Mouse (Mus musculus) heart, embryonic 13.5 days (tissue): ENCODE results near the gene Hykk. TPM values are rescaled to one million over a fixed set of nuclear protein-coding genes. Genes with fewer than 3 reads are reported as not detected.

Experiments
- ATAC-seq: fragments of 200-750 bp; cut with Nextera tagmentation; 2 replicates; pipeline ENCODE4 v1.8.0; 2017; ENCODE audit warnings: moderate TSS enrichment; ENCODE audit not compliant: insufficient number of reproducible peaks, low FRiP score, low TSS enrichment; ENCODE audit errors: extremely low read depth
- H3K27ac ChIP-seq: fragments of 300-500 bp; sonication (generic); replicated peaks from 2 replicates; pipeline ENCODE4 v1.5.1; 2015; ENCODE audit warnings: moderate library complexity, mild to moderate bottlenecking, inconsistent platforms
- H3K27me3 ChIP-seq: fragments of 300-500 bp; sonication (generic); replicated peaks from 2 replicates; pipeline ENCODE4 v1.6.1; 2015; ENCODE audit warnings: mild to moderate bottlenecking, inconsistent platforms
- H3K36me3 ChIP-seq: fragments of 300-500 bp; sonication (generic); 2 replicates; pipeline ENCODE4 v1.6.1; 2015; ENCODE audit warnings: mild to moderate bottlenecking, inconsistent platforms
- H3K4me1 ChIP-seq: fragments of 300-500 bp; sonication (generic); 2 replicates; pipeline ENCODE4 v1.6.1; 2015; ENCODE audit warnings: inconsistent platforms
- H3K4me2 ChIP-seq: fragments of 300-500 bp; sonication (generic); 2 replicates; pipeline ENCODE4 v1.6.1; 2015; ENCODE audit warnings: inconsistent platforms, mild to moderate bottlenecking, moderate library complexity
- H3K4me3 ChIP-seq: fragments of 300-500 bp; sonication (generic); 2 replicates; pipeline ENCODE4 v1.5.1; 2015; ENCODE audit warnings: moderate library complexity, mild to moderate bottlenecking, inconsistent platforms
- H3K9ac ChIP-seq: fragments of 300-500 bp; sonication (generic); 2 replicates; pipeline ENCODE4 v1.6.1; 2015; ENCODE audit warnings: inconsistent platforms, mild to moderate bottlenecking, moderate library complexity
- H3K9me3 ChIP-seq: fragments of 300-500 bp; sonication (generic); 2 replicates; pipeline ENCODE4 v1.6.1; 2016; ENCODE audit warnings: inconsistent platforms
- WGBS: fragments of 180-500 bp; shearing (Covaris S2); methylation state at CpG from one replicate; pipeline ENCODE4 v1.1.7; 2015; ENCODE audit warnings: mixed read lengths; 5-methylcytosine and 5-hydroxymethylcytosine counted together
- polyA plus RNA-seq: library from polyadenylated mRNA; unstranded; fragments of >200 nt; fragmentation: Nextera tagmentation; extraction: Ambion mirVana; gene quantifications from 2 replicates; pipeline ENCODE4 v1.2.1, GENCODE M21; 2015

Gene Hykk
- 2.1 and 2.5 TPM in 2 replicates for polyA plus RNA-seq

DNA sequence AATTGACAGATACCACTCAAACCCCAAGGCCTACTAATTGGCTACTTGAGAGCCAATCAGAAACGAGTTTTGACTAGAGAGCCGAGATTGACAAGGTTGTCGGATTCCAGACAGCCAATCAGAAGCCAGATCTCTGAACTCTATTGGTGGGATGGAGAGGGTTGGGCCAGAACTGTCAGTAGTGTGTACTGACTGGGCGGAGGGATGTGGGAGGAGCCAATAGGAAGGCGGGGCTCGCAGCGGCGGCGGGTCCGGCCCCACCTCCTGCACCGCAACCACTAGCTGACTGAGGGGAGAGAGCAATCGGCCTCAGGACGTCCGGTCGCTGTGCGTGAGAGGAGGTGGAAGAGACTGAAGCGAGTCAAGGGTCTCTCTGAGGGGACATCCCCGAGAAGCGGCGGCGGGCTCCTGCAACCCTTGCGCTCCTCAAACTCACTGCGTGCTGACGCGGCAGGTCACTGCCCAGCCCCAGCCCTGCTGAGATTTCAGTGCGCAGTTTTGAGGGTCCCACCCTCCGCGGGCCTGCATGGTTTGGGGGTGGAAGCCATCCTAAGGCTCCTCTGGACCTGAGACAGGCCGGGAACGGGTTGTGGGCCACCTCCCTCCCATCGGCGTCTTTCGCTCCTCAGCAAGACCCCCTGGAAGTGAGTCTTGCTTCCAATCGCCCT, at the start of gene Hykk:
TSS of gene Hykk (plus strand) at position 274 of the 668 bp plus-strand sequence.
- Histone ChIP-seq H3K4me1 (peaks cover 13% of the 10 kb centered on the region), H3K27ac (peak within 1 kb of the TSS; percentile 63), H3K9me3 (no peaks in the 10 kb centered on the region), H3K9ac (peak within 1 kb of the TSS; percentile 86), H3K27me3 (no peaks in the 10 kb centered on the region), H3K4me2 (peak within 1 kb of the TSS; percentile 81), H3K36me3 (peaks cover 5% of the 10 kb centered on the region), H3K4me3 (peak within 1 kb of the TSS; percentile 82)
- peak; percentile 94 for ATAC-seq
- under 1% methylated on average over 34 of the region's 34 CpGs for WGBS

DNA sequence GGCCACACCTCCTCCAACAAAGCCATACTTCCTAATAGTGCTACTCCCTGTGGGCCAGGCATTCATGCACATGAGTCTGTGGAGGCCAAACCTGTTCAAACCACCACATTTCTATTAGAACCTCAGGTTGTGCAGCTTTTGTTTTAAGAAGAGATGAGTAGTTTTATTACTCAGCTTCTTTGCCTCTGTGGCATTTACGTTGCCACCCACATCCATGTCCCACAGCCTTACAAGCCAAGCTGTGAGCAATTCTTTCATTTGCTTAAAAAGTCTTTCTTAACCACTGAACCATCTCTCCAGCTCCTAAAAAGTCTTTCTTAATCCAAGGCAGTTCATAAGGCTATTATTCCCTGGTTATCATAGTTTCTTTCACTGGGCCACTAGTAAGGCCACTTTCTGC, 38.3 kb upstream of the Hykk start:
- H3K9ac ChIP-seq, result no peak overlapping the region
- no peaks in the 10 kb centered on the region for H3K4me1 ChIP-seq
- no peak overlapping the region for H3K4me2 ChIP-seq
- H3K36me3 ChIP-seq, result peaks cover 72% of the 10 kb centered on the region
- H3K9me3 ChIP-seq, result no peaks in the 10 kb centered on the region
- no peak overlapping the region for H3K27ac ChIP-seq
- ATAC-seq, result no peak
- no peak overlapping the region for H3K4me3 ChIP-seq
- WGBS, result 94% methylated on average over 1 of the region's 1 CpGs
- no peaks in the 10 kb centered on the region for H3K27me3 ChIP-seq

GRCm38 (mm10) chr9:54892111-54892510, 25.0 kb upstream of the Hykk start:
- no peak overlapping the region for H3K4me2 ChIP-seq
- 66% methylated on average over 4 of the region's 4 CpGs for WGBS
- no peak for ATAC-seq
- no peaks in the 10 kb centered on the region for H3K9me3 ChIP-seq
- peaks cover 80% of the 10 kb centered on the region for H3K36me3 ChIP-seq
- no peak overlapping the region for H3K4me3 ChIP-seq
- H3K27ac ChIP-seq, result no peak overlapping the region
- no peak overlapping the region for H3K9ac ChIP-seq
- no peaks in the 10 kb centered on the region for H3K27me3 ChIP-seq
- no peaks in the 10 kb centered on the region for H3K4me1 ChIP-seq

DNA sequence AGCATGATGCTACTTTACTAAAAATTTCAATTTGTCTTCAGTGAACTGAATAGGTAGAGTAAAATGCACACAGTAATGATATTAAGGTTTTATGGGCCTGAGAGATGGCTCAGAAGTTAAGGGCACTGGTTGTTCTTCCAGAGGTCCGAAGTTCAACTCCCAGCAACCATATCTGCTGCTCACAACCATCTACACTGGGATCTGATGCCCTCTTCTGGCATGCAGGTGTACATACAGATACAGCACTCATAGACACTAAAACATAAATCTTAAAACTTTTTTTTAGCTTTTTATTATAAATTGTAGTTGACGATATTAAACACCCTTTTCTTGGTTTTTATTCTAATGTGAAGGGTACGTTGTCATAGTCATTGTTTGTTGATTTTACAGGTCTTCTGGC, 20.0 kb upstream of the Hykk start:
- Histone ChIP-seq H3K4me2 (no peak overlapping the region), H3K4me1 (no peaks in the 10 kb centered on the region), H3K9ac (no peak overlapping the region), H3K4me3 (no peak overlapping the region), H3K36me3 (peaks cover 86% of the 10 kb centered on the region), H3K27ac (no peak overlapping the region), H3K9me3 (no peaks in the 10 kb centered on the region), H3K27me3 (no peaks in the 10 kb centered on the region)
- no peak for ATAC-seq
- 91% methylated on average over 3 of the region's 3 CpGs for WGBS

DNA sequence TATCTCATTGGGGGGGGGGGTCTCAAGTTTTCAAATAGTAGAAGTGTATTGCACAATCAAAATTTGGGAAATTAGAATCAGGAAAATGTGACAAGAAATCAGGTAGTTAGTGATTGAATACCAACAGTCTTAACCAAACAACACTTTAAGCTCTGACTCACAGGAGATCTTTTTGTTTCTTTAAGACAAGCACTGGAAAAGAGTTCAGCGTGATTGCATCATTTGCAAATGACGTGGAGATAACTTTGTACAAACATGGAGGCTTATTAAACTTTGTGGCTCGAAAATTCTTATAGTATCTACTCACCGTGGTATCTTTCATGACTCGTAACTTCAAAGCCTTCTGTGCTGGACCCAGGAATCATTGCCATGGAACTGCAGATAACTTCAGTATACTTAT, 7.6 kb upstream of the Hykk start:
- 74% methylated on average over 5 of the region's 5 CpGs for WGBS
- H3K4me3 ChIP-seq, result no peak overlapping the region
- H3K4me1 ChIP-seq, result no peaks in the 10 kb centered on the region
- ATAC-seq, result no peak
- H3K4me2 ChIP-seq, result no peak overlapping the region
- H3K36me3 ChIP-seq, result peaks cover 72% of the 10 kb centered on the region
- H3K9me3 ChIP-seq, result no peaks in the 10 kb centered on the region
- H3K27me3 ChIP-seq, result no peaks in the 10 kb centered on the region
- H3K9ac ChIP-seq, result no peak overlapping the region
- H3K27ac ChIP-seq, result no peak overlapping the region

DNA sequence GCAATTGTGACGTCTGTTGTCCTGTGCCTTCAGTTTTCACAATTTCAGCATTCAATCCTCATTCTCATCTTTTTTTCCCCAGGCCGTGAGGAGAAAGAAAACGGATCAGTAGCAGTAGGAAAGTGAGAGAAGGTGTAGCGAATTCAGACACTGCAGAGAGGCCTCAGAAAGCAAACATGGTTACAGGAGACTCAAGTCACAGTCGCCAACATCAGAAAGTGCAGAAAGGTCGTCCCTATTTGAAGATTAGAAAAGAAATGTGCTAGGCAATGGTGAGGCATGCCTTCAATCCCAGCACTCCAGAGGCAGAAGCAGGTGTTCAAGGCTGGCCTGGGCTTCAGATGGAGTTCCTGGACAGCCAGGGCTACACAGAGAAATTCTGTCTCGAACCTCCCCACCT, 1.5 kb upstream of the Hykk start:
- WGBS, result 63% methylated on average over 7 of the region's 7 CpGs
- Histone ChIP-seq H3K36me3 (peaks cover 15% of the 10 kb centered on the region), H3K27me3 (no peaks in the 10 kb centered on the region), H3K9ac (no peak overlapping the region), H3K4me3 (no peak overlapping the region), H3K27ac (no peak overlapping the region), H3K9me3 (no peaks in the 10 kb centered on the region), H3K4me2 (no peak overlapping the region), H3K4me1 (peaks cover 13% of the 10 kb centered on the region)
- ATAC-seq, result no peak

DNA sequence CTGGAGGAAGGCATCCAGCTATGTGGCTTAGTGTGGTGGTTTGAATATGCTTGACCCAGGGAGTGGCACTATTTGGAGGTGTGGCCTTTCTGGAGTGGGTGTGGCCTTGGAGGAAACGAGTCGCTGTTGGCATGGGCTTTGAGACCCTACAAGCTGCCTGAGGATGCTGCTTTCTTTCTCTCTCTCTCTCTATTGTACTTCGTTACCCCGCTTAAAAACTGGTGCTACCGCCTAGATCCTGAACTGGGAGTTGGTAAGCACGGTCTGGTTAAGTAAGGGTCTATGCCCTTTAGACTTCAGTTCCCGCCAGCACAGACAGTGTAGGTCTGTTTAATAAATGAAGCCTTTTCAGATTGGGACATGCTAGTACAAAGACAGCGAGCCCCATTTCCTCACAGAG, 682 bp upstream of the Hykk start:
- Histone ChIP-seq H3K4me1 (peaks cover 13% of the 10 kb centered on the region), H3K4me2 (peak overlapping the region; percentile 81), H3K27ac (0 out of 2 replicates have a peak overlapping the region, but pooled peaks have one; percentile 12), H3K9ac (no peak overlapping the region), H3K27me3 (no peaks in the 10 kb centered on the region), H3K4me3 (peak overlapping the region; percentile 82), H3K9me3 (no peaks in the 10 kb centered on the region), H3K36me3 (peaks cover 7% of the 10 kb centered on the region)
- WGBS, result 62% methylated on average over 8 of the region's 8 CpGs
- no peak for ATAC-seq

DNA sequence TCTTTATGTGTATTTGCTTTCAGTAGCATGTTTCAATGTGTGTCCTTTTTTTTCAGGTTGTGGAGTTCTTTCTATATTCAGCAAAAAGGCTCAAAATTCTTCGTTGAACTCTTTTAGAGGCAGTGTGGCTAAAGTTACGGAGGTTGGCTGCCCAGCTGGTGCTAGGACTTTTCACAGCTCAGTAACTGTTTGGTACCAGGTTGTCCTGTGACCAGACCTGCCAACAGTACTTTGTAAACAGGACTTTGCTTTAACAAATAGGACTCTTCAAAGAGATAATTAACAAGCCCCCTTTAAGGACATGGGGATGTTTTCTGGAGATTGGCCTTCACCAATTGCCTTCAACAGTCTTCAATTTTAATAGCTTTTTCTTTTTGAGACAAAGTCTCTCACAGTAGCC, 1.1 kb downstream of the Hykk start:
- peaks cover 12% of the 10 kb centered on the region for H3K36me3 ChIP-seq
- peak overlapping the region; percentile 82; the same call in 1 of the 2 replicates for H3K4me3 ChIP-seq
- H3K9me3 ChIP-seq, result 0 out of 2 replicates have a peak, but pooled peaks cover 4% of the 10 kb centered on the region
- no peak for ATAC-seq
- H3K9ac ChIP-seq, result peak overlapping the region; percentile 86
- no peaks in the 10 kb centered on the region for H3K27me3 ChIP-seq
- H3K4me2 ChIP-seq, result peak overlapping the region; percentile 81
- 68% methylated on average over 2 of the region's 2 CpGs for WGBS
- no peak overlapping the region for H3K27ac ChIP-seq
- peaks cover 13% of the 10 kb centered on the region for H3K4me1 ChIP-seq

DNA sequence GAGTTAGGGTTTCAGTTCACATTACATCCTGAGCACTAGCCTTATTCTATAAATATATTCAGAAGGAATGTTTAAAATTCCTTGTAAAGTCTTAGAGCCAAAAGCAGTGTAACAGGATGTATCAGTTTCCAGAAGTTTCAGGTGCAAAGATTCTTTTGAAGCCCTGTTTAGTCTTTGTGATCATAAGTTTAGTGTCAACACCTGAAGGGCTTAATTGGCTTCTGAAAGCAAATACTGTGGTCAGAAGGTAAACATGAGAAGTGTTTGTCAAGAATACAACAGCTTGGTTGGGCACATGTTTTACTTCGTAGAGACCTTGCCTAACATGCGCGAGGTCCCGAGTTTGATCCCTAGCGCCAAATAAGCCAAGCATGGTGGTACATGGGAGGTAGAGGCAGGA, 1.7 kb downstream of the Hykk start:
- Histone ChIP-seq H3K27me3 (no peaks in the 10 kb centered on the region), H3K4me1 (peaks cover 13% of the 10 kb centered on the region), H3K9ac (no peak overlapping the region), H3K27ac (no peak overlapping the region), H3K9me3 (0 out of 2 replicates have a peak, but pooled peaks cover 4% of the 10 kb centered on the region), H3K36me3 (peaks cover 12% of the 10 kb centered on the region), H3K4me2 (no peak overlapping the region), H3K4me3 (no peak overlapping the region)
- 86% methylated on average over 5 of the region's 5 CpGs for WGBS
- no peak for ATAC-seq

DNA sequence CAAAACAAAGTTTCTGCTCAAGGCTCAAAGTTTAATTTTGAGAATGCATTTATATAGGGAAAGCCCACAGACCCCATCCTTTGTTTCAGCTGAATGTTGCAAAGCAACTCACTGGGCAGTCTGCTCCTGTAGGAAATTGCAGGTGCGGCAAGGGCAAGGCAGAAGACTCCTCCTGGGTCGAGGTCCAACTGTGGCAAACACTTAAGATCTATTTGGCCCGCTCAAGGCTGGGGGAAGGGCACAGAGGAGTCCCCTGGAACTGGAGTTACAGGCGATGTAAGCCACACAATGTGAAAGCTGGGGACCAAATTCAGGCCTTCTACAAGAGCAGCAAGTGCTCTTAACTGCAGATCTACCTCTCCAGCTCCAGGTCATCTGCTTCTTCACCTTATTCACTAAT, 2.9 kb downstream of the Hykk start:
- H3K4me3 ChIP-seq, result no peak overlapping the region
- H3K4me2 ChIP-seq, result no peak overlapping the region
- no peak for ATAC-seq
- peaks cover 12% of the 10 kb centered on the region for H3K36me3 ChIP-seq
- WGBS, result 57% methylated on average over 4 of the region's 4 CpGs
- peaks cover 13% of the 10 kb centered on the region for H3K4me1 ChIP-seq
- no peak overlapping the region for H3K27ac ChIP-seq
- no peak overlapping the region for H3K9ac ChIP-seq
- H3K27me3 ChIP-seq, result no peaks in the 10 kb centered on the region
- 0 out of 2 replicates have a peak, but pooled peaks cover 4% of the 10 kb centered on the region for H3K9me3 ChIP-seq

DNA sequence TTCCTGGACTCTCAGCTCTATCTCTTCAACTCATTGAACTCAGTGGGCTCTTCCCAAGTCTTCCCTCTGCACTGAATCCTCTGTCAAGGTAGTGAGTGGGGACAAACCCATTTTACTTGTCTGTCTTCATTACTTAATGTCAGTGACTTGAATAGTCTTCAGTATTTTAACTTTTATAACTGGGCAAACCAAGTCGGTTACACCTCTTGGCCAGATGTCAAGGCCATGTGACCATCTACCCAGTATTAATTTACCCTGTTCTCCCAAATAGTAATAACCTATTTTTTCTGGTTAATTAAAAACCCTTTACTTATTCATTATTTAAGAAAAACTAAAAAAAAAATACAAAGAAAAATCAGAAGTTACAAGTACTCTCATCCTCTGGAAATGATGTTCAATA, 13.7 kb downstream of the Hykk start:
- no peaks in the 10 kb centered on the region for H3K9me3 ChIP-seq
- H3K4me2 ChIP-seq, result no peak overlapping the region
- H3K4me3 ChIP-seq, result no peak overlapping the region
- H3K36me3 ChIP-seq, result no peaks in the 10 kb centered on the region
- H3K9ac ChIP-seq, result no peak overlapping the region
- H3K4me1 ChIP-seq, result no peaks in the 10 kb centered on the region
- H3K27ac ChIP-seq, result no peak overlapping the region
- 84% methylated on average over 1 of the region's 1 CpGs for WGBS
- H3K27me3 ChIP-seq, result no peaks in the 10 kb centered on the region
- ATAC-seq, result no peak

DNA sequence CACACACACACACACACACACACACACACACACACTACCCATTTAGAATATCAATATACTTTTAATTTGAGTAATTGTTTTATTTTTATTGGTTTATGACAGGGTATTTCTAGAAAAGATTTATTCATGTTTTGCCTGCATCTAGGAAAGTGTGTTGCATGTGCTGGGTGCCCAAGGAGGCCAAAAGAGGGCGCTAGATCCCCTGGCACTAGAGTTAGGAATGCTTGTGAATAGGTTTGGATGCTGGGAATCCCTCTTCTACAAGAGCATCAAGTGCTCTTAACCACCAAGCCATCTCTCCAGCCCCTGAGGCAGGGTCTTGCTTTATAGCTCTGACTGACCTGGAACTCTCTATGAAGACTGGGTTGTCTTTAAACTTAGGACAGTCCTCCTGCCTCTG, 14.7 kb downstream of the Hykk start:
- H3K27me3 ChIP-seq, result no peaks in the 10 kb centered on the region
- no peak overlapping the region for H3K27ac ChIP-seq
- H3K36me3 ChIP-seq, result no peaks in the 10 kb centered on the region
- H3K9me3 ChIP-seq, result no peaks in the 10 kb centered on the region
- no peak for ATAC-seq
- H3K9ac ChIP-seq, result no peak overlapping the region
- WGBS, result 0% methylated on average over 1 of the region's 1 CpGs
- H3K4me2 ChIP-seq, result no peak overlapping the region
- H3K4me3 ChIP-seq, result no peak overlapping the region
- H3K4me1 ChIP-seq, result no peaks in the 10 kb centered on the region
